Mouse (Mus musculus): Measurements from ENCODE around the gene Cmbl. TPM values are rescaled to one million over a fixed set of nuclear protein-coding genes. Genes with fewer than 3 reads are reported as not detected.

Gene Cmbl
- polyA plus RNA-seq, 1 experiment from 2014 or later, result 9.1 TPM

- WGBS, result 63% methylated on average over 6 of the region's 6 CpGs
- no peak overlapping the region for H3K4me3 ChIP-seq (replicated peaks; ENCODE audit: low read length)
Observed at GRCm38 (mm10) chr15:31561390-31561789, 3.8 kb upstream of the Cmbl start.

GRCm38 (mm10) chr15:31561976-31562375 lies 3.2 kb upstream of the Cmbl start:
- Histone ChIP-seq H3K36me3 (replicated peaks; ENCODE audit: control insufficient read depth, insufficient read depth) (no peaks in the 10 kb centered on the region), H3K27me3 (ENCODE audit: control insufficient read depth, insufficient read depth, low read length) (no peaks in the 10 kb centered on the region), H3K4me1 (replicated peaks; ENCODE audit: control insufficient read depth, insufficient read depth, low read length) (no peaks in the 10 kb centered on the region), H3K9me3 (ENCODE audit: control insufficient read depth, low read length) (no peaks in the 10 kb centered on the region), H3K27ac (no peak overlapping the region), H3K4me3 (replicated peaks; ENCODE audit: low read length) (no peak overlapping the region), H3K9ac (no peak overlapping the region), H3K4me2 (replicated peaks) (no peak overlapping the region)
- DNase-seq (ENCODE audit: low spot score) (no peak), ATAC-seq (ENCODE audit: low FRiP score) (no peak)
- WGBS, result 98% methylated on average over 4 of the region's 4 CpGs

More at GRCm38 (mm10) chr15:31561390-31561789, 3.8 kb upstream of the Cmbl start:
- H3K9me3 ChIP-seq (ENCODE audit: control insufficient read depth, low read length), result no peaks in the 10 kb centered on the region
- no peak overlapping the region for H3K9ac ChIP-seq
- DNase-seq (ENCODE audit: low spot score), result no peak
- ATAC-seq (ENCODE audit: low FRiP score), result no peak
- no peaks in the 10 kb centered on the region for H3K27me3 ChIP-seq (ENCODE audit: control insufficient read depth, insufficient read depth, low read length)
- H3K4me1 ChIP-seq (replicated peaks; ENCODE audit: control insufficient read depth, insufficient read depth, low read length), result no peaks in the 10 kb centered on the region
- no peak overlapping the region for H3K27ac ChIP-seq
- no peaks in the 10 kb centered on the region for H3K36me3 ChIP-seq (replicated peaks; ENCODE audit: control insufficient read depth, insufficient read depth)
- H3K4me2 ChIP-seq (replicated peaks), result no peak overlapping the region

GRCm38 (mm10) chr15:31562847-31563246 lies 2.3 kb upstream of the Cmbl start:
- DNase-seq (ENCODE audit: low spot score), result no peak
- Histone ChIP-seq H3K4me2 (replicated peaks) (no peak overlapping the region), H3K9me3 (ENCODE audit: control insufficient read depth, low read length) (no peaks in the 10 kb centered on the region), H3K4me1 (replicated peaks; ENCODE audit: control insufficient read depth, insufficient read depth, low read length) (no peaks in the 10 kb centered on the region), H3K27me3 (ENCODE audit: control insufficient read depth, insufficient read depth, low read length) (no peaks in the 10 kb centered on the region), H3K4me3 (replicated peaks; ENCODE audit: low read length) (no peak overlapping the region), H3K27ac (no peak overlapping the region), H3K36me3 (replicated peaks; ENCODE audit: control insufficient read depth, insufficient read depth) (no peaks in the 10 kb centered on the region), H3K9ac (no peak overlapping the region)
- 93% methylated on average over 8 of the region's 8 CpGs for WGBS
- ATAC-seq (ENCODE audit: low FRiP score), result no peak

GRCm38 (mm10) chr15:31563577-31564546 lies 1.3 kb upstream of the Cmbl start:
- WGBS, result 75% methylated on average over 19 of the region's 19 CpGs
- ATAC-seq (ENCODE audit: low FRiP score) (no peak), DNase-seq (ENCODE audit: low spot score) (no peak)
- Histone ChIP-seq H3K36me3 (replicated peaks; ENCODE audit: control insufficient read depth, insufficient read depth) (no peaks in the 10 kb centered on the region), H3K9ac (no peak overlapping the region), H3K27me3 (ENCODE audit: control insufficient read depth, insufficient read depth, low read length) (no peaks in the 10 kb centered on the region), H3K27ac (no peak overlapping the region), H3K9me3 (ENCODE audit: control insufficient read depth, low read length) (no peaks in the 10 kb centered on the region), H3K4me2 (replicated peaks) (no peak overlapping the region), H3K4me3 (replicated peaks; ENCODE audit: low read length) (no peak overlapping the region), H3K4me1 (replicated peaks; ENCODE audit: control insufficient read depth, insufficient read depth, low read length) (0 out of 2 replicates have a peak, but pooled peaks cover 4% of the 10 kb centered on the region)

GRCm38 (mm10) chr15:31565786-31566185 lies 597 bp downstream of the Cmbl start:
- 84% methylated on average over 1 of the region's 1 CpGs for WGBS
- no peak for ATAC-seq (ENCODE audit: low FRiP score)

GRCm38 (mm10) chr15:31567431-31567830 lies 2.2 kb downstream of the Cmbl start:
- ATAC-seq (ENCODE audit: low FRiP score), result no peak
- no peak overlapping the region for H3K9ac ChIP-seq
- no peaks in the 10 kb centered on the region for H3K36me3 ChIP-seq (replicated peaks; ENCODE audit: control insufficient read depth, insufficient read depth)
- no peaks in the 10 kb centered on the region for H3K27me3 ChIP-seq (ENCODE audit: control insufficient read depth, insufficient read depth, low read length)
- DNase-seq (ENCODE audit: low spot score), result no peak
- 78% methylated on average over 7 of the region's 7 CpGs for WGBS
- H3K4me1 ChIP-seq (replicated peaks; ENCODE audit: control insufficient read depth, insufficient read depth, low read length), result 0 out of 2 replicates have a peak, but pooled peaks cover 4% of the 10 kb centered on the region
- no peak overlapping the region for H3K4me3 ChIP-seq (replicated peaks; ENCODE audit: low read length)
- no peaks in the 10 kb centered on the region for H3K9me3 ChIP-seq (ENCODE audit: control insufficient read depth, low read length)
- H3K27ac ChIP-seq, result no peak overlapping the region
- H3K4me2 ChIP-seq (replicated peaks), result no peak overlapping the region

More at GRCm38 (mm10) chr15:31565786-31566185, 597 bp downstream of the Cmbl start:
- no peak for DNase-seq (ENCODE audit: low spot score)
- 0 out of 2 replicates have a peak, but pooled peaks cover 4% of the 10 kb centered on the region for H3K4me1 ChIP-seq (replicated peaks; ENCODE audit: control insufficient read depth, insufficient read depth, low read length)
- H3K36me3 ChIP-seq (replicated peaks; ENCODE audit: control insufficient read depth, insufficient read depth), result no peaks in the 10 kb centered on the region
- H3K4me3 ChIP-seq (replicated peaks; ENCODE audit: low read length), result no peak overlapping the region
- H3K9ac ChIP-seq, result no peak overlapping the region
- H3K27me3 ChIP-seq (ENCODE audit: control insufficient read depth, insufficient read depth, low read length), result no peaks in the 10 kb centered on the region
- no peak overlapping the region for H3K4me2 ChIP-seq (replicated peaks)
- no peak overlapping the region for H3K27ac ChIP-seq
- H3K9me3 ChIP-seq (ENCODE audit: control insufficient read depth, low read length), result no peaks in the 10 kb centered on the region

- Histone ChIP-seq H3K9ac (no peak overlapping the region), H3K9me3 (ENCODE audit: control insufficient read depth, low read length) (no peaks in the 10 kb centered on the region), H3K27me3 (ENCODE audit: control insufficient read depth, insufficient read depth, low read length) (no peaks in the 10 kb centered on the region), H3K36me3 (replicated peaks; ENCODE audit: control insufficient read depth, insufficient read depth) (no peaks in the 10 kb centered on the region), H3K4me3 (replicated peaks; ENCODE audit: low read length) (no peak overlapping the region), H3K4me2 (replicated peaks) (0 out of 2 replicates have a peak overlapping the region, but pooled peaks have one; percentile 6), H3K4me1 (replicated peaks; ENCODE audit: control insufficient read depth, insufficient read depth, low read length) (0 out of 2 replicates have a peak, but pooled peaks cover 4% of the 10 kb centered on the region), H3K27ac (no peak overlapping the region)
- DNase-seq (ENCODE audit: low spot score) (no peak), ATAC-seq (ENCODE audit: low FRiP score) (peak; percentile 43; the same call in 1 of the 2 replicates)
- 26% methylated on average over 12 of the region's 12 CpGs for WGBS
Observed at GRCm38 (mm10) chr15:31568581-31568996, 3.4 kb downstream of the Cmbl start.

GRCm38 (mm10) chr15:31569325-31570022 lies 4.3 kb downstream of the Cmbl start:
- Histone ChIP-seq H3K27ac (no peak overlapping the region), H3K36me3 (replicated peaks; ENCODE audit: control insufficient read depth, insufficient read depth) (no peaks in the 10 kb centered on the region), H3K4me1 (replicated peaks; ENCODE audit: control insufficient read depth, insufficient read depth, low read length) (0 out of 2 replicates have a peak, but pooled peaks cover 4% of the 10 kb centered on the region), H3K9ac (no peak overlapping the region), H3K9me3 (ENCODE audit: control insufficient read depth, low read length) (no peaks in the 10 kb centered on the region), H3K27me3 (ENCODE audit: control insufficient read depth, insufficient read depth, low read length) (no peaks in the 10 kb centered on the region), H3K4me3 (replicated peaks; ENCODE audit: low read length) (no peak overlapping the region), H3K4me2 (replicated peaks) (no peak overlapping the region)
- WGBS, result 67% methylated on average over 9 of the region's 9 CpGs
- DNase-seq (ENCODE audit: low spot score) (no peak), ATAC-seq (ENCODE audit: low FRiP score) (no peak)

- H3K27me3 ChIP-seq (ENCODE audit: control insufficient read depth, insufficient read depth, low read length), result no peaks in the 10 kb centered on the region
- WGBS, result 93% methylated on average over 8 of the region's 8 CpGs
Observed at GRCm38 (mm10) chr15:31570959-31571358, 5.8 kb downstream of the Cmbl start.

More at GRCm38 (mm10) chr15:31570959-31571358, 5.8 kb downstream of the Cmbl start:
- DNase-seq (ENCODE audit: low spot score) (no peak), ATAC-seq (ENCODE audit: low FRiP score) (no peak)
- Histone ChIP-seq H3K36me3 (replicated peaks; ENCODE audit: control insufficient read depth, insufficient read depth) (no peaks in the 10 kb centered on the region), H3K27ac (no peak overlapping the region), H3K4me2 (replicated peaks) (no peak overlapping the region), H3K9me3 (ENCODE audit: control insufficient read depth, low read length) (no peaks in the 10 kb centered on the region), H3K4me1 (replicated peaks; ENCODE audit: control insufficient read depth, insufficient read depth, low read length) (0 out of 2 replicates have a peak, but pooled peaks cover 4% of the 10 kb centered on the region), H3K4me3 (replicated peaks; ENCODE audit: low read length) (no peak overlapping the region), H3K9ac (no peak overlapping the region)

All from hindbrain, embryonic 14.5 days (tissue).